Mouse (Mus musculus): ENCODE measurements around the gene Sec22b.

The Sec22b gene

DNA sequence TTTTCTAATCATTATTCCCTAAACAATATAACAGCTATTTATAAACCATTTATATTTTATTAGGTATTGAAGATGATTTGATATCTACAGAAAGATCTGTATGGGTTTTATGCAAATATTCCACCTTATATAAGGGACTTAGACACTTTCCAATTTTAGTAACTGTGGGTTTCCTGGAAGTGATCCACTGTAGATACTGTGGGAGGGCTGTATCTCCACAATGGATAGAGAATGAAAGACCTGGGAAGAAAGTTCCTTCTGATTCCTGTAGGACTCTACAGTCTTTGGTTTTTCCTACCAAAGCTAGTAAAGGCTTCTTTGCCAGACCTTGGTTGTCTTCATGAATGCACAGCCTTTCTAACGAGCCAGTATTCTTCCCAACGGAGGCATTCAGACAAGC, 8.7 kb downstream of the Sec22b start:
- no peak for DNase-seq (ENCODE audit: low read depth)

DNA sequence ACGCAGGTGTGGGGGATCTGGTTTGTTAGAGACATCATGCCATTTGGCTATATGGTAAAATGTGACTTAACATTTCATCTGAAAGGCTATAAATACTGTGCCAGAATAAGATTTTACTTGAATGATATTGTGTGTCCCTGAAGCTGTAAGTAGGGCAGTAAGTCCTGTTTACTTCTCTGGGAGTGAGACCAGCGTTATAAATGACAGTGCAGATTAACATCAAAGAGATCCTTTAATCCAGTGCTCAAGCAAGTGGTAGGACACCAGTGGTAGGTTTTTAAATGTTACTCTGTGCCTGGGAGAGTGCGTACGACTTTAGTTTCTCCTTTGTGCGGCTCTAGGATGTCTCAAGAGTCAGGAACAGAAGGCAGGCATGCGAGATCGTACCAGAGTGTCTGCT, 10.1 kb downstream of the Sec22b start:
- DNase-seq (ENCODE audit: low read depth), result no peak

DNA sequence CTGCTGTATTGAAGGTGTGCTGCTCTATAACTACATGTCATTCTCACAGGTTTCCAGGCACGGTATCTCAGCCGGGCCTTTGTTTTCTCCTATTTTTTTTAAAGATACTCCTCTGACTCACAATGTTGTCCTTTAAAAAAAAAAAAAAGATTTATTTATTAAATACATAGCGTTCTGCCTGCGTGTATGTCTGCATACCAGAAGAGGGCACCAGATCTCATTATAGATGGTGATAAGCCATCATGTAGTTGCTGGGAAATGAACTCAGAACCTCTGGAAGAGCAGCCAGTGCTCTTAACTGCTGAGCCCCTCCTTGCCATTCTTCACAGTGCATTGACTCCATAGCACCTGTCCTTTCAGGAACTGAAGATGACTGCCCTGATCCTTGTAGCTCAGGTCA, 14.1 kb downstream of the Sec22b start:
- DNase-seq (ENCODE audit: low read depth), result no peak

DNA sequence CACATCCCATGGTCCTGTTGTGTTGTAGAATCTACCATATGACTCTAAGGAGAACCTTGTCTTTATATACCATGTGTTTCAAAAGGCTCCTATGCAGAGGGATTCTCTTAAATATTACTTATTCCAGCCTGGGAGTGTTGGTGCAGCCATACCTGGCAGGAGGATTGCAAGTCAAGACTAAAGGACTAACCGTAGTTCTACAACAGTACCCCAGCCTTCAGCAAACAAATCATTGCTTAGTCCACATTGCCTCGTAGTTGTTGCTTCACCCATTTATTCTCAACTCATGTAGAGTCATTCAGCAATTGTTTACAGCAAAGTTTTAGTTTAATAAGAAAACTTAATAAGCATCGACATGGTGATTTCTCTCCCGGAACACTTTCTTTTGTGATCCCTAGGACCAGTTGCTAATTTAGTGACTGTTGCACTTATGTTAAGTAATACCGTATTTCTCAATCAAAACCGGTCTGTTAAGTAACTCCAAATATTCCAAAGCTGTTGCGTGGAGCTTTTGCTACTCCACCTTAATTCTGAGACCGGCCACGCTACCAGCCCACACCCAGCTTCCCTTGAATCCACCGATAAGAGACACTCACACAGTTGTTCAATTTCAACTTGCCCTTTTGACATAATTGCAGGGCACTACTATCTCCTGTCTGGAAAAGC, 18.0 kb downstream of the Sec22b start:
- no peak for DNase-seq (ENCODE audit: low read depth)

DNA sequence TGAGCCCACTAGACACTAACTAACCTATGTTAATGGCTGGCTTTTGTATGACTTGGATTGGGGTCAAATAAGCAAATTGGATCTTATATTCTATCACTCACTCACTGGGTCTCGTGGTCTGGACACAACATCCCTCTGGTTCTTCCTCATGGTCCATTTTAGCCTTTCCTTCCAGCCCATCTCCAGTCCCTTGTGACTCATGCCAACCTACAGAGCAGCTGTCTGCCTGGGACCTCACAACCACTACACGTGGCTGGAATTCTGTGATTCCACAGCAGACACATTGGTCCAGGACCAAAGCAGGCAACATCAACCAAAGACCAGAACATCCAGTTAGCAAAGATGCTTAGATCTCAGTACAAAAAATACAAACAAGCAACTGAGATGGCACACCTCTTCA, 24.3 kb downstream of the Sec22b start:
- DNase-seq (ENCODE audit: low read depth), result no peak

DNA sequence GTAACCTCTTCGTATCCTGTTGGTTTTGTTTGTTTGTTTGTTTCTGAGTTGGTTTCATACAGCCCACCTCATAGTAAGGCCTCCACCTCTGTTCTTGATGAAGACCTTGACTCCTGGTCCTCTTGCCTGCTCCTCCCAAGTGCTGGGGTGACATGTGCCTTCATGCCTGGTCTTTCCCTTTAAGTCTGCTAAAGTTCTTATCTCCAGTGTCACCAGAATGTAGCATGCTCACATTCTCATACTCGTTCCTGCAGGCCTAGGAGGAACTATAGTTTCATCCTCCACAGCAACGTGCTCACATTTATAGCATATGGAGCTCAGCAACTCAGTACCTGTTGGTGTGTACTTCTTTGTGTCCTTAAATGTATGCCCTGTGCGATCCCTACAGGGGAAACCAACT, 26.3 kb downstream of the Sec22b start:
- DNase-seq (ENCODE audit: low read depth), result no peak

DNA sequence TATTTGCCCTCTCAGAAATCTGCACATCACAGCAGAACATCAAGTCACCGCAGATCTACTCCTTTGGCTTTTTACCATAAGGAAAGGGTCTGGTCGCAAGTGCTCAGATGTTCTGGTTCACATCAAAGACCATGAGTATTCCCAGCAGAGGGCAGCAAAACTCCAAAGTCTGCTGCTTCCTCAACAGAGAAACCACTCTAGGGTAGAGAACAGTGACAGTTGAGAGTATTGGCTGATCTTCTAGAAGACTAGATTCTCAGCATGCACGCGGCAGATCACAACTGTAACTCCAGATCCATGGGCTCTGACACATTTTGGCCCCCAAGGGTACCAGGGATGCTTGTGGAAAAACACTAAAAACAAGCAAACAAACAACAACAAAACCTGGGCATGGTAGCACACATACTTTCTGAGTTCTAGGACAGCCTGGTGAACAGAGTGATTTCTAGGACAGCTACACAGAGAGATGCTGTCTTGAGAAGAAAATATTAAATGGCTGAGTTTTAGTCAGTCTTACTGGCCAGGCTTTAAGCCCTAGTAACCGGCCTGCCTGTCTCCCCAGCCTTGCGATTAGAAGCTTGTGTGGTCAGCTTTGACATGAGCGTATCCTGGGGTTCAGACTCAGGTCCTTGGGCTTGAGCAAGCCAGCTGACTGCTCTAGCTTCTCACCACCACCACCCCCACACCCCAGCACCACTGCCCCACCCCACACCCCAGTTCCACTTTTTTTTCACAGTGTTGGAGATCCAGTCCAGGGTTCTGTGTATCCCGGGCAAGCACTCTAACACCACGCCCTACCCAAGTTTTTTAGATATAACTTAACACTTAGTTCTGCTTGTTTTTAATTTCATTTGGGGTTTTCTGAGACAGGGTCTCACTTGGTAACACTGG, 28.2 kb downstream of the Sec22b start:
- peak; percentile 88 for DNase-seq (ENCODE audit: low read depth)

DNA sequence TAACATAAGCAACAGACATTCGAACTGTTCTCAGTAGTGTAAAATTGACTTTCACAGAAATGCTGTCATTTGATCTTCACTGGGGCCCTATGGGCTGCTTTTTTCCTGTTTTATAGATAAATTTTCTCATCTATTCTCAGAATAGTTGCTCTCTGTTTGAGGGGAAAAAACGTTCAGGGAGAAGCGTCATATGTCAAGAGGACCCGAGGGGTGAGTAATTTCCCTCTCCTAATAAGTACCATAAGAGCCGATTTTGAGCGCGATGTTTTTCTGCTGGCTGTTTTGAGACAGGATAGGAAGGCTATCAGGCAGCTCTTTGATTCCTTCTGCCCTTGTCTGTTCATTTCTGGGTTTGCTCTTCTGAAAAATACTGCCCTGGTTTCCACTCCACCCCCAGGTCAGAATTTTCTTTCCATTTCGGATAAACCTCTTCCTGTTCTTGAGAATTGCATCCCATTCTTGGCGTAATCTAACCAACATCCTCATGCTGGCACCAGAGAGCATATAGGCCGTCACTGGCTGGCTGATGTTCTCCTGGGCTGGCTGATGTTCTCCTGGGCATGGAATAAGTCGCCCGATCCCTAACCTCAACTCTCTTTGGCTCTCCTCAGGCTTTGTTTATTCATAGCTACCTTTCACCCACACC, 29.3 kb downstream of the Sec22b start:
- DNase-seq (ENCODE audit: low read depth), result peak; percentile 67

DNA sequence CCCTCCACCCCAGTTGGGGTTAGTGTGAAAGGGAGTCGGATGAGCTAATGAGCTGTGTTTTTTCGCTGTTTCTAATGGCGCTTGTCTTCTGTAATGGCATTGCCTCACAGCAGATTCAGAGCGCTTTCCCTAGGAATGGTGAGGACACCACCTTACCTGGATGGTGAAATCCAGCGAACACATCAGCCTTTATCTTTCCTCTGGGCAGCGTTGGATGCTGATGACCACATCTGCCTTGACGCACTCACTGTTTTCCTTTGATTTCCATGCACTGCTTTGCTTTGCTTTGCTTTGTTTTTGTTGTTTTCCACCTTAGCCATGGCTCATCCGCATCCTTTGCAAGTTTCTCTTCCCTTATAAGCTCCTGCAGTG, 29.8 kb downstream of the Sec22b start:
- DNase-seq (ENCODE audit: low read depth), result no peak

DNA sequence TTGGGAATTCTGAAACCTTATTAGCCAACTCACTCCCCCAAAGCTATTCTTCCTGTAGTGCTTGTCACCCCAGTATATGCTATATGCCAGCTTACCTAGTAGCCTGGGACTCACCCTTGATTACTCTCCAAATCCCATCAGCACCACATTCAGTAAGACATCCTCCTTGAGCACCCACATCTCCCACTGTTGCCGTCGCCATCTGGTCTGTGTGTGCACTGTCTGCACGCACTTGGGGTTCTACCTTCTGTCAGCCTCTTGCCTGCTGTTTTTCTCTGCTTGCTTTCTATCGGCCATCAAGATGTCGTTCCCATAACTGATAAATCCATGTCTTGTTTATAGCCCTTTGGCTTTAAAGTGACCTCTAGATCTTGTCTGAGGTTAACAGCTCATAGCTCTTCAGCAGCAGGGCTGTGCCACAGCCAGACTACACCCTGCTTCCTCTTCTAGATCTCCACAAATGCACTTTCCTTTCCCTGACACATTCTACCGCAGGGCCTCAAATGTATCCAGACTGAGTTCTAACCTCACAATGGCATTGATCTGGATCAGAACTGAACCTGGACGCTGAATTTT, 30.4 kb downstream of the Sec22b start:
- DNase-seq (ENCODE audit: low read depth), result no peak

DNA sequence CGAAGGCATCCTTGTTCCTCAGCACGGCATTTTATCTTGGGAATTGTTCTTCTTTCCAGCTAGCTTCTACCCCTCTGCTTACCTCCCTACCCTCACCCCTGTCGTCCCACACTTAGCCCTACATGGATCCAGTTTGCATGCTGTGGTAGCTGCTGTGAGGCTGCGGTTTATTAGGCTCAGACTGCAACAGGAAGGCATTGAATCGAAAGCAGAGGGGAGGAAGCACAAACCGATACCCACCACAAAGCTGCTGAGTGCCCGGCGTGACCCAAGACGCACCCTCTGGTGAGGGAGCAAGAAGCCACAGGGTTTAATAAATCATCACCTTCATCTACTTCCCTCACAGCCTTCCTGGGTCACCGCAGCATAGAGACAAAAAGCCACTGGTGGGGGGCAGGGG, 31.1 kb downstream of the Sec22b start:
- no peak for DNase-seq (ENCODE audit: low read depth)

DNA sequence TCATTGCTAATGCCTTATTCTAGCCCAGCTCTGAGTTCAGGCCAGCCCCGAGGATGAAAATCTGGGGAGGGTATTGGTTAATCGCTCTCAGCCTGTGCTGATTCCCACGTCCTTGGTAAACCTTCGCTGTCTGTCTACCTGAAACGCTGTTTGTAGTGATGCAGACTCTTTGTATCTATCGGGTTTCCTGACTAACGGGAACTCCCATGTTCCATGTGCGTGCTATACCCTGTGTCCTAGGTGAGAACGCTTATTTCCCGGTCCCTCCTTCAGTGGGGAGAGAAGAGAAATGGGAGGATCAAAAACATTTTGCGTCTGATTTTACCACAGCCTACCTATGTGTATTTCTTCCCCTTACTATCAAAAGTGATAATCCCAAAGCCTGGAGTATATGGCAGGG, 31.8 kb downstream of the Sec22b start:
- DNase-seq (ENCODE audit: low read depth), result no peak

DNA sequence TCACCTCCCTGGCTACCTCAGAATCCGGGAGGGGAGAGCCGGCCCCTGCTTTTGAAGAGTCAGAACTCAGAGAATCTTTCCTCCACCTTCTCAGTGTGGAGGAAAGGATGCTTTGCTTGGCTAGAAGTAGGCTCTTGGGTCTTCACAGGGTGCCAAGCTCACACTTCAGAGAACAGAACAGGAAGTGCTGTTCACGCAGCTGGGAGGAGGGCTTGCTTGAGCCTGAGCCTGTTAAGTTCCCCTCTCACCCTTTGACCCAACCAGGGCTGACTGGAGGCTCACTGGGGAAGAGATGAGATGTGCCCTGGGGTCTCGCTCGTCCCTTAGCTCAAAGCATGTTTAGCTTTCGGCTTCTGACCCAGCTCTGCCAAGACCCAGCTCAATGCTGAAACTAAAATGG, 32.3 kb downstream of the Sec22b start:
- no peak for DNase-seq (ENCODE audit: low read depth)

DNA sequence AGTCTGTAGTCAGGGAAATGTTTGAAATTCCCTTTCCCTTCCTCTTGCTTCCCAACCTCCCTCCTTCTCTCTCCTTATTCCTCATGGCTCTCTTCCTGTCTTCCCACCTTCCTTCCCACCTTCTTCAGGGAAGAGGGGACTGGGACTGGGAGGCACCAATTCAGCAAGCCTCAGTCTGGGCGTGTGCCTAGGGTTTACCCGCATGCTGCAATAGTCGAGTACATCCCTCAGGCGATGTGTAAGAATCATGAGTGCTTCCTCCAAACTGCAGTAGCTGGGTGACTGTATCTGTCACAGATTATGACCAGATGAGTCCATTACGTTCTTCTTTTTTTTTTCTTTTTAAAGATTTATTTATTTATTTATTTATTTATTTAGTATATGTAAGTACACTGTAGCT, 32.8 kb downstream of the Sec22b start:
- no peak for DNase-seq (ENCODE audit: low read depth)

DNA sequence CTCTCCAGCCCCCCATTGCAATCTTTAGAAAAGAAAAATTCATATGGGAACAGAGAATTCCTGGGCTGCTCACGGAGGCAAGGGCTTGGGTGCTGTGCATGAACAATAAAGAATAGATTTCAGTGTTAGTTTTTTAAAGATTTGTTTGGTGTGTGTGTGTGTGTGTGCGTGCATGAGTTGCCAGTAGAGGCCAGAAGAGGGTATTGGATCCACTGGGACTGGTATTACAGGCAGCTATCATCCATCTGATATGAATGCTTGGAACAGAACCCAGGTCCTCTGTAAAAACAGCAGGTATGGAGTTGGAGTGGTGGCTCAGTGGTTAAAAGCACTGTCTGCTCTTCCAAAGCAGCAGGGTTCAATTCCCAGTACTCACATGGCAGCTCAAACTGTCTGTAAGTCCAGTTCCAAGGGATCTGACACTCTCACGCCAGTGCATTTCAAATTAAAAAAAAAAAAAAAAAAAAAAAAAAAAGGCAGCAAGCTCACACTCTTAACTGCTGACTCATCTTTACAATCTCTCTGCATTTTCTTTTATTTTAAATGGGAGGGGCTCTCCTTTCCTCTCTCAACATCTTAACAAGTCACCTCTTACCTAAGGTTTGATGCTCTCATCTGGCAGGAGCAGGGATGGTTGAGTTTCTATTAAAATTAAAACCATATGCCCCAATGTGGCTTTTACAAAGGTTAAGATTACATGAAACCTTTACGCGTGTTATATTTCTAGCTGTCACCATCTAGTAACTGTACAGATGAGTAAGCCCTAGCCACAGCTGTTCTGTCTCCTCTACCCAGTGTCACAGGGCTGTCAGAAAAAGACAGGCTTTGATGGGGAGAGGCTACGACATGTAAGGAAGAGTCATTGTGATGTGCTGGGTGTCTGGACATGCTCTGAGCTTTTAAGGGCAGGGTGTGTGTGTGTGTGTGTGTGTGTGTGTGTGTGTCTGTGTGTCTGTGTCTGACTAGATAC, 33.6 kb downstream of the Sec22b start:
- DNase-seq (ENCODE audit: low read depth), result no peak

DNA sequence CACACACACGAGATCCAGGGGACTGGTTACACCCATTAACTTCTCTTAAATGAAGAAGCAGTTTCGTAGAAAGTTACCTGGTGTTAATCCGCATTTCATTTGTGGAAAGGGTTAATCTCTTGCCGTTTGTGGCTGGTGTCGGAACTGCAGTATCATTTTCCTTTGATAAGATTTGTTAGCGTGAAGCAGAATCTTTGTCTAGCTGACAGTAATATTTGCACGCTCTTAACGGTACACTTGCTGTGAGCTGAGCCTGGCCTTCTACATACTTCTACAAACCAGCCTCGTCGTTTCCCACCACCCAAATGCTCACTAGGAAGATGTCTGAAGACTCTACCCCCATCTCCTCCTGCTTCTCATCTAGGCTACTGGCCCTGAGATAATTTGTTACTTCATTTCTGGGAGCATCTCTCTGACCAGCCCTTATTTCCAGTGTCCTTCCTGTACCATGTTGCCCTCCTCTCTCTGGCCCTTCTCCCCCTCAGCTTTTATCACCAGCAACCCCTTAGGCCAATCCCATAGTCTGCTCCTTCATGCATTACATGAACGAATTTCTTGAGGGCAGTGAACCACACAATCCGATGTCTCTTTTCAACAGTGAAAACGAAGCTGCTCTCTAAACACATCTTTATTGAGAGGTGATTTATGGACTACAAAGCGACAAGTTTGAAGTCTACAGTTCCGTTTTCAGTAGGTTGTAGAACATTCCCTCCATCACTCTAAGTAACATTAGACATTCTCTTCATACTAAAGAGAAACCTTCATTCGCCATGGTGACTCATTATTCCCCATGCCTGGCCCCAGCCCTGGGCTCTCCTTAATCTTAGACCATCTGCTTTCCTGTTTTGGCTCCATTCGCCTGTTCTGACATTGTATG, 36.3 kb downstream of the Sec22b start:
- DNase-seq (ENCODE audit: low read depth), result peak; percentile 59

DNA sequence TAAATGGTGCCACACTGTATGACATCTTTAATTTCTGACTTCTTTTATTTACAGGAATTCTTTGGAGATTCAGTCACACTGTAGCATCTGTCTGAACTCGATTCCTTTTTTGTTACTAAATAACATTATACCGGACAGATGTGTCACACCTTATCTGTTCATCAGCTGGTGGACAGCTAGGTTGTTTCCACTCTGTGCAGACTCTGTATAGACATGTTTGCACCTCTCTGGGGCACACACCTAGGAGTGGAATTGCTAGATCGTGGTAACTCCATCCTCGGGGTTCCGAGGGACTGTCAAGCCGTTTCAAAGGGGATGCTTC, 36.9 kb downstream of the Sec22b start:
- DNase-seq (ENCODE audit: low read depth), result no peak

DNA sequence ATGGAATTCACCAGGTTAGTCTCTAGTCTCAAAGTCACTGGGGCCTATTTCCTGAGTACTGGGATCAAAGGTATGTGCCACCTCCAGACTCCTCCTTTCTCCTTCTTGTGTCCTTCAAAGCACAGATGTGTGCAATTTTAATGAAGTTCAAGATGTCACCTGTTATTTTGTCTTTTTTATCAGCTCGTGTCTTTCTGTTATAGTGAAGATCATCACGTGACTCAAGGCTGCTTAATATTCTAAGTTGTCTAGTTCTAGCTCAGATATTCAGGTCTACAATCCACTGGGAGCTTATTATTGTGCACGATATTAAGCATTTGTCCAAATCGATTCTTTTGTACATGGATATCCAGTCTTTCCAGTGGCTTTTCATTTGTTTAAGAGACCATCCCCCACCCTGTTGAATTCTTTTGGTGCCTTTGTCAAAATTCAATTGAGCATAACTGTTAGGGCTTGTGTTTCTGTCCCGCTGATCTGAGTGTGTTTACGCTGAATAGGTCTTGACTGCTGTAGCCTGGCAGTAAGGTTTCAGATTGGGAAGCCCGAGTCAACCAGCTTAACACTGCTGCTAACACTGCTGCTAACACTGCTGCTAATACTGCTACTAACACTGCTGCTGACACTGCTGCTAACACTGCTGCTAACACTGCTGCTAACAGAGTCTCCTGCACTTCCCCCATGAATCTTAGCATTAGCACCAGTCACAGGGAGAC, 38.0 kb downstream of the Sec22b start:
- no peak for DNase-seq (ENCODE audit: low read depth)

DNA sequence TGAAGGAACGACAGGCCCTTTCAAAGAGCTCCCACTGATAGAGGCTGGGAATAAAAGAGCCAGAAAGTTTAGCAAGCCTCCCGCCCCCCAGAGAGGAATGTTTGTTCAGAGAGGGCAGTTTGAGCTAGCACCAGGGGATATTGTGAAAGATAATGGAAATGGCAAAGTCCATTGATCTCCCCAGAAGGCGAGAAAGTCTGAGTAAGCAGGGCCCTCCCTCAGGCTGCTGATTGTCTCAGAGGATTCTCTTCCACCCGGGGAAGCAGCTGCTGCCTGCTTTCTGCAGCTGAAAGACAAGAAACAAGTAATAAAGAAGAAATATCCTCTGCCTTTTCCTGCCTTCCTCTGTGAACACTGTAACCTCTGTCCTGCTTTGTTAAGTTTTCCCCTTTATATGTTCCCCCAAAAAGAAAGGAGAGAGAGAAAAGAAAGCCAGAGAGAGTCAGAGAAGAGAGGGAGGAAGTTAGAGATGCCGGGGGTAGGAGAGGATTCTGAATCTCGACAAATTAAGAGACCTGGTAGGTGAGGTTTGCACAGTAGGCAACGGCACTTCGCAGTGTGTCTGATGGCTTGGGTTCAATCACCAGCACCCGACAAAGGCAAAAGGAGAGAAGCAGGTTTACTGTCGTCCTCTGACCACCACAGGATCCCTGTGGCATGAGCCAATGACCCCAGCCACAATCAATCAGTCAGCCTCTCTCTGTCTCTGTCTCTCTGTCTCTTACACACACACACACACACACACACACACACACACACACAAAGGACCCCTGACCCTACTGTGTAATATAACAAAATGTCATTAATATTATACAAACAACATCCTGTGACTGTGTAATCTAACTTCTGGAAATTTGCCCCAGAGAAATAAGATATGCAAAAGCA, 38.9 kb downstream of the Sec22b start:
- no peak for DNase-seq (ENCODE audit: low read depth)

Measured in c-Kit-positive CD71-positive TER-119-negative erythroid progenitor cells, embryonic 14.5 days (primary cell).